In genomic region chr3:88410645-88411031, GRCm38 (mm10) we compare ENCODE assay signal across 8 mouse cellular contexts. TPM values are rescaled to one million over a fixed set of nuclear protein-coding genes. Genes with fewer than 3 reads are reported as not detected.
A peak's percentile ranks its signal among the peaks of the same experiment; 100 is the strongest.
DNase-seq lines count a peak whose midpoint lies in the region; ATAC-seq and TF ChIP-seq lines count a peak whose summit lies in the region.

No protein-coding gene starts in this region.

- H3K9ac ChIP-seq in heart, adult 2 months (ENCODE audit: low read depth, low read length) = peak overlapping the region; percentile 46
- H3K9ac ChIP-seq in liver, embryonic 14.5 days (replicated peaks) = peak overlapping the region; percentile 78

- H3K27ac ChIP-seq in heart, adult 2 months = peak overlapping the region; percentile 95
- peak overlapping the region; percentile 87 for H3K27ac ChIP-seq in liver, embryonic 14.5 days

- no peak for ATAC-seq in liver, embryonic 14.5 days (ENCODE audit: insufficient read depth)

- no peak for TF ChIP-seq CTCF in heart, adult 2 months (IDR thresholded peaks at IDR 0.05)
- no peak for TF ChIP-seq CTCF in liver, embryonic 14.5 days (IDR thresholded peaks at IDR 0.05; ENCODE audit: low read depth)

- no peaks in the 10 kb centered on the region for H3K27me3 ChIP-seq in heart, adult 2 months (ENCODE audit: control insufficient read depth, insufficient read depth, low read length)
- H3K27me3 ChIP-seq in liver, embryonic 14.5 days (ENCODE audit: control insufficient read depth, insufficient read depth, low read length) = no peaks in the 10 kb centered on the region

- H3K36me3 ChIP-seq in heart, adult 2 months (ENCODE audit: control insufficient read depth, insufficient read depth, low read length) = no peaks in the 10 kb centered on the region
- H3K36me3 ChIP-seq in liver, embryonic 14.5 days (replicated peaks; ENCODE audit: control insufficient read depth, insufficient read depth, low read depth) = peaks cover 13% of the 10 kb centered on the region

- H3K4me2 ChIP-seq in liver, embryonic 14.5 days (ENCODE audit: low read depth) = peak overlapping the region; percentile 93

- H3K4me1 ChIP-seq in heart, adult 2 months (ENCODE audit: control insufficient read depth, insufficient read depth, low read length) = peaks cover 2% of the 10 kb centered on the region; the same call in 1 of the 2 replicates
- peaks cover 22 to 42% of the 10 kb centered on the region in 2 experiments for H3K4me1 ChIP-seq in liver, embryonic 14.5 days (replicated peaks; ENCODE audit: control insufficient read depth in 2 of 2, insufficient read depth in 2 of 2, low read length in 1 of 2)

- TF ChIP-seq EP300 in heart, adult 2 months (IDR thresholded peaks at IDR 0.05; ENCODE audit: insufficient read depth, low read depth, low read length) = no peak
- TF ChIP-seq EP300 in liver, embryonic 14.5 days (IDR thresholded peaks at IDR 0.05; ENCODE audit: low read depth) = no peak

- peak in 1 of 2 experiments; percentile 43 for DNase-seq in heart, adult 2 months
- DNase-seq in heart, adult 8-10 months (ENCODE audit: low spot score) = no peak
- peak; percentile 86 for DNase-seq in R1 (ENCODE audit: low read depth, low spot score)
- peak; percentile 37 for DNase-seq in heart, postnatal 4 days
- DNase-seq in liver, embryonic 14.5 days (ENCODE audit: low read depth in 3 of 3, low spot score in 3 of 3) = peak in 2 of 3 experiments; percentile 12 to 32
- no peak for DNase-seq in right cerebral cortex, postnatal 4 days
- DNase-seq in urinary bladder, adult 18-20 months (ENCODE audit: low spot score in 2 of 2) = no peak
- no peak for DNase-seq in frontal cortex, postnatal 14 days (ENCODE audit: low spot score in 2 of 2)

- peak overlapping the region; percentile 86 for H3K4me3 ChIP-seq in heart, adult 2 months
- peak overlapping the region; percentile 31 to 72 for H3K4me3 ChIP-seq in liver, embryonic 14.5 days (ENCODE audit: insufficient read depth in 1 of 2, low read depth in 2 of 2, low read length in 2 of 2)

- H3K9me3 ChIP-seq in liver, embryonic 14.5 days (ENCODE audit: control insufficient read depth, low read length) = no peaks in the 10 kb centered on the region

- WGBS in heart, adult 2 months = 26% methylated on average over 7 of the region's 7 CpGs
- WGBS in liver, embryonic 14.5 days (ENCODE audit: insufficient replicate concordance) = 26% methylated on average over 7 of the region's 7 CpGs

- TF ChIP-seq POLR2A in heart, adult 2 months (IDR thresholded peaks at IDR 0.05; ENCODE audit: insufficient read depth, low read depth, low read length) = no peak

- intact Hi-C loops in heart, adult 2 months (cut with DNase I) = loop anchor here (1.0 kb wide), 1 partner anchor 14 kb away; no protein-coding TSS in a partner anchor

- no peaks in the 10 kb centered on the region for H3K79me2 ChIP-seq in heart, adult 2 months (replicated peaks; ENCODE audit: control insufficient read depth, insufficient read depth, low read length)

RNA-seq across cellular contexts. Expression of gene Pmf1, which starts 0.5 kb away (rescaled TPM):
- 10 to 100 TPM; 12.4 to 15.9 TPM for total RNA-seq in heart, adult 2 months (2021)
- polyA plus RNA-seq in heart, adult 2 months (2012; rRNA removed) = 20.8 and 22.3 TPM in 2 replicates
- 10 to 100 TPM; 16.2 to 19.9 (median 16.7) TPM for total RNA-seq in heart, adult 8-10 months (2022)
- 10 to 100 TPM; 87.5 to 88.0 TPM for total RNA-seq in heart, postnatal 4 days (2021)
- polyA plus RNA-seq in liver, embryonic 14.5 days (2012; rRNA removed) = 59.1 and 60.6 TPM in 2 replicates
- polyA plus RNA-seq in liver, embryonic 14.5 days (2014; fragmentation: Nextera tagmentation; extraction: Ambion mirVana) = 73.8 and 81.2 TPM in 2 replicates

RNA-seq across cellular contexts. Expression of gene Slc25a44, which starts 14.3 kb away (rescaled TPM):
- 10 to 100 TPM; 11.9 to 14.6 TPM for total RNA-seq in heart, adult 2 months (2021)
- 19.1 and 25.9 TPM in 2 replicates for polyA plus RNA-seq in heart, adult 2 months (2012; rRNA removed)
- total RNA-seq in heart, adult 8-10 months (2022) = 10 to 100 TPM; 13.1 to 14.7 (median 14.1) TPM
- total RNA-seq in heart, postnatal 4 days (2021) = 10 to 100 TPM; 13.9 to 14.6 TPM
- 8.8 and 9.2 TPM in 2 replicates for polyA plus RNA-seq in liver, embryonic 14.5 days (2012; rRNA removed)
- polyA plus RNA-seq in liver, embryonic 14.5 days (2014; fragmentation: Nextera tagmentation; extraction: Ambion mirVana) = 9.9 and 11.7 TPM in 2 replicates

RNA-seq across cellular contexts. Expression of gene Bglap, which starts 26.4 kb away (rescaled TPM):
- not detected for total RNA-seq in heart, adult 2 months (2021)
- not detected in 2 replicates for polyA plus RNA-seq in heart, adult 2 months (2012; rRNA removed)
- total RNA-seq in heart, adult 8-10 months (2022) = not detected
- not detected for total RNA-seq in heart, postnatal 4 days (2021)
- polyA plus RNA-seq in liver, embryonic 14.5 days (2012; rRNA removed) = not detected in 2 replicates
- not detected in 2 replicates for polyA plus RNA-seq in liver, embryonic 14.5 days (2014; fragmentation: Nextera tagmentation; extraction: Ambion mirVana)

RNA-seq across cellular contexts. Expression of gene Bglap2, which starts 32.1 kb away (rescaled TPM):
- not detected for total RNA-seq in heart, adult 2 months (2021)
- 0.84 and 0.85 TPM in 2 replicates for polyA plus RNA-seq in heart, adult 2 months (2012; rRNA removed)
- not detected for total RNA-seq in heart, adult 8-10 months (2022)
- not detected for total RNA-seq in heart, postnatal 4 days (2021)
- polyA plus RNA-seq in liver, embryonic 14.5 days (2012; rRNA removed) = not detected in 2 replicates
- not detected in 2 replicates for polyA plus RNA-seq in liver, embryonic 14.5 days (2014; fragmentation: Nextera tagmentation; extraction: Ambion mirVana)

RNA-seq across cellular contexts. Expression of gene Bglap3, which starts 38.1 kb away (rescaled TPM):
- total RNA-seq in heart, adult 2 months (2021) = not detected
- polyA plus RNA-seq in heart, adult 2 months (2012; rRNA removed) = not detected in 2 replicates
- not detected for total RNA-seq in heart, adult 8-10 months (2022)
- total RNA-seq in heart, postnatal 4 days (2021) = not detected
- polyA plus RNA-seq in liver, embryonic 14.5 days (2012; rRNA removed) = 0.27 and 0.38 TPM in 2 replicates
- polyA plus RNA-seq in liver, embryonic 14.5 days (2014; fragmentation: Nextera tagmentation; extraction: Ambion mirVana) = 0.29 and 0.38 TPM in 2 replicates

Comparison
In these comparisons a context has a peak if more than half of its experiments do, and no peak if none do; other contexts are left out.
1. DNase-seq: peak in R1 (single experiment), heart, postnatal 4 days (single experiment) and liver, embryonic 14.5 days (2 of 3); none in heart, adult 8-10 months (single experiment), right cerebral cortex, postnatal 4 days (single experiment), urinary bladder, adult 18-20 months (0 of 2) and frontal cortex, postnatal 14 days (0 of 2).
2. RNA of gene Pmf1, which starts 0.5 kb away (total RNA-seq): 87.5 to 88.0 TPM in heart, postnatal 4 days; 16.2 to 19.9 TPM in heart, adult 8-10 months and 12.4 to 15.9 TPM in heart, adult 2 months; every median in the first group is over 4 times any median in the second.